Mouse (Mus musculus) skeletal muscle tissue, adult 2 months (tissue): ENCODE data around the gene Rbp7.
"Not testable (repeated sequence)": the region's sequence is repeated elsewhere in the genome, so short reads cannot be mapped to it uniquely, and the experiment has no call there.

ENCODE experiments used
- DNase-seq: peaks from one replicate; pipeline ENCODE4 v3.0.0-alpha.2; 2012; ENCODE audit warnings: low read depth, low spot score

The Rbp7 gene

DNA sequence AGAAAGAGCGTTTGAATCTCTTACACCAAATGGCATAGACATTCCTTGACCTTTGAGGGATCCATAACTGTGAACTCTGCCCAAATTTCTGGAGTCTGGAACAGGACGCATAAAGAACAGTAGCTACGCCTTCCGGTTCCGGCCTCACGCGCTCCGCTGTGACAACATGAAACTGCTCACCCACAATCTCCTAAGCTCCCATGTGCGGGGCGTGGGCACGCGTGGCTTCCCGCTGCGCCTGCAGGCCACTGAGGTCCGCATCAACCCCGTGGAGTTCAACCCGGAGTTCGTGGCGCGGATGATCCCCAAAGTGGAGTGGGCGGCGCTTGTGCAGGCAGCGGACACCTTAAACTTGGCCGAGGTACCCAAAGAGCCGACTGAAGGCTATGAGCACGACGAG is 2.4 kb upstream of the Rbp7 start:
- not testable (repeated sequence) for DNase-seq

DNA sequence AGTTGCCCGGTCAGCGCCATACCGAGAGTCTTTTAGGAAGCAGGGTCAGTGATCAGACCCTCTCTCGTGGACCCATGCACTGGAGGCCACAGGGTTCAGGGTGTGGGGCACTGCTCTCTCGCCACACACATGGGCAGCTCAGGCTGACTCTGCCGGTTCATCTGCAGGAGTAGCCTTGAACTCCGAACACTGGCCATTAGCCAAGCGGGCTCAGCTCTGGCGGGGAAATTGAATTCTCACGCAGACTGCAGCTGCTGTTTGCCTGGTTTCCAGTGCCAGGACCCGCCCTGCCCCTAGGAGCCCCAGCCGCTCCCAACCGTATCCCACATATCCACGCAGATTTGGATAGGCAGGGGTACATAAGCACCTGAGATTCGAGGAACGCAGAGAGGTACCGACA is 515 bp downstream of the Rbp7 start:
- DNase-seq, result no peak

DNA sequence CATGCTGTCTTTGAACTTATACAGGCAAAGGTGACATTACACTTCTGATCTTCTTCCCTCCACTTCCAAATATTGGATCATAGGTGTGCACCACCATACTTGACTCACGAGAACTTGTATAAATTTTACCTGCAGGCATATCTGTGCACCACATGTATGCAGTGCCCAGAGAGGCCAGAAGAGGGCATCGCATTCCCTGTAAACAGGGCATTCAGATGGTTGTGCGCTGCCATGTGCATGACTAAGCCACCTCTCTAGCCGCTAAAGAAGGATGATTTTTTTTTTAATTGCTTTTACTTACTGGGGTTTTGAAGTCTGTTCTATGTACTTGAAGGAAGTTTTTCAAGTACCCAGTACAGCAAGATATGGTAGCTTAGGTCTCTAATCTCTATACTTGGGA is 1.1 kb downstream of the Rbp7 start:
- no peak for DNase-seq

DNA sequence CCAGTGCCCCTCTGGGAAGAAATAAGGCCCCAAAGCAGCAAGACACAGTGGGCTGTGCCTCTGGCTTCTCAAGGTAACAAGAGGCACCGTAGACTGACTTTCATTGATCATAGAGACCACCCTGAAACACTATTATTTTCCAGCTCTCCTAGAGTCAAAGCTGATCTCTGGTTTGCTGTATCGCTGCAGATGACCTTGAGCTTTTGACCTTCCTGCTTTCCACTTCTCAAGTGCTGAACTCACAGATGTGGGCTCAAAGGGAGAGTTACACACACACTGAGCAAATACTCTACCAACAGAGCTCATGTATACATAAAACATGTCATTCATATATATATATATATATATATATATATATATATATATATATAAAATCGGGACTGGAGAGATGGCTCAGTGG is 4.1 kb downstream of the Rbp7 start:
- no peak for DNase-seq

DNA sequence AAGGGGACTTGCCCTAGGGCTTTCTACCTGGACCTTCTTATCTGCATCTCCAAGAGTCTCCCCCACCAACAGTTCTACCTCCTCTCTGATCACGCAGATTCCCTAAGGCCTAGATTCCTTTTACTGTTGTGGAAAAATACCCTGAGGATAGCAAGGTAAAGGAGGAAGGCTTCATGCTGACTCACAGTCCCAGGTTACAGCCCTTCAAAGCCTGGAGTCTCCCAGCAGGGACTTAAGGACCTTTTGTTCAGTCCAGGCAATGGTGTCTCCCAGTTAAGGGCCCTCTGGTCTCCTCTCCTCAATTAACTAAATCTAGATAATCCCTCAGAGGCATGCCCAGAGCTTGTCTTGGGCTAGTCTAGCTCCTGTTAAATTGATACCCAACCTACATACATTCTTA is 8.5 kb downstream of the Rbp7 start:
- DNase-seq, result no peak

DNA sequence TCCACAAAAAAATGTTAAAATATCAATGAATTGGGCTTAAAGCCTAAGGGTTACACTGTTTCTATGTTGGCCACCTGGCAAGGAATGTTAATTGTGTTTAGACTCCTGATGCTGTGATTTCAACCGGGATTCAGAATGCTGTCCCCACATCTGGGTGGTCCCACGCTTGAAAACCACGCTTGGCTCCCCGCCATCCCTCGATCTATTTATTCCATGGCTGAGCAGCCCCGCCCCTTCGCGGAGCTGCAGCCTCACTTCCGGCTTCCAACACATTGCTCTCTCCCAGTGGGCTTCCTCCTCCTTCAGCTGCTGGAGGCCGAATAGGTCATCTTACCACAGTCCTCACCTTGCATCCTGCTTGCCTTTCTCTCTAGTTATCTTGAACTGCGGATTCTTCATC is 8.9 kb downstream of the Rbp7 start:
- DNase-seq, result no peak

DNA sequence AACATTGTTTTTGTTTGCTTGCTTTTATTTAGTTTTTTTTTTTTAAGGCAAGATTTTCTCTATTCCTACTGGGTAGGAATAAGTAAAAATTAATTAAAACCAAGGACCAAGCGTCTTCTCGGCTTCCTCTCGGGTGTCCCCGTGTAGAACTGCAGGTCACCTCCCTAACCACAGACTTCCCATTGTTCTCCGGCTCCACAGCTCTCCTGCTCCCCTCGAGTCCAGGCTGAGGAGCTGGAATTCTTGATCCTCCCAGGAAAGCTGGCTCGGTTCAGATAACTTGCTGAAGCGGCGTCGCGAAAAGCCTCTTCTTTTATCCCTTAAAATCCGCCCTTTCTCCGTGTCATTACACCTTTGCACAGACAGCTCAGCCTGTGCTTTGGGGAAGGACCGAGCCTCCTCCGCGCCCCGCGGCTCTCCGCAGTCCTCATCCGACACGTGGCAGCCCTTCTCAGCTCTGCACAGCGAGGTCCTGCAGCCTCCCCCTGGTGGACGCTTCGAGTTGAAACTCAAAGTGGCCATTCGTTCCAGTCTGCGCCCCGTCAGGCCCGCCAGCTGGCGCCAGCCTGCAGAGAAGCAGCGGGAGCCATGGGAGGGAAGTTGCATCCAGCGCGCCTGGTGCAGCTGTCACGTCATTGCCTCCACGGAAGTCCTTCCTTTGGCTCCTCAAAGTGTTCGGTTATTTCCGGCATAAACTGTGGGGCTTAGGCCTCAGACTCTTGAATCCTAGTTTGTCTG is 9.6 kb downstream of the Rbp7 start:
- peak; percentile 94 for DNase-seq

DNA sequence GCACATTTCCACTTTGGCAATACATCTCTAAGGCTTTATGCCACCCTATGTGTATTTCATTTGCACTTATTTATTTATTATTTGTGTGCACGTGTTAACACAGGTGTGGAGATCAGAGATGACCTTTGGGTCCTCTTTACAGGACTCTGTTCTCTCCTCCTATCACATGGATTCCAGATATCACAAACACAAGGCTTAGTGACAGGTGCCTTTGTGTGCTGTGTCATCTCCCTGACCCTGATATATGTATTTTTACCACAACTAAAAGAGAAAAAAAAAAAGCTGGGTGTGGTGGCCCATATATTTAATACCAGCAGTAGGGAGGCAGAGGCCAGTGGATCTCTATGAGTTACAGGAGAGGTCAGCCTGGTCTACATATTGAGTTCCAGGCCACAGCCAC is 10.3 kb downstream of the Rbp7 start:
- DNase-seq, result no peak

DNA sequence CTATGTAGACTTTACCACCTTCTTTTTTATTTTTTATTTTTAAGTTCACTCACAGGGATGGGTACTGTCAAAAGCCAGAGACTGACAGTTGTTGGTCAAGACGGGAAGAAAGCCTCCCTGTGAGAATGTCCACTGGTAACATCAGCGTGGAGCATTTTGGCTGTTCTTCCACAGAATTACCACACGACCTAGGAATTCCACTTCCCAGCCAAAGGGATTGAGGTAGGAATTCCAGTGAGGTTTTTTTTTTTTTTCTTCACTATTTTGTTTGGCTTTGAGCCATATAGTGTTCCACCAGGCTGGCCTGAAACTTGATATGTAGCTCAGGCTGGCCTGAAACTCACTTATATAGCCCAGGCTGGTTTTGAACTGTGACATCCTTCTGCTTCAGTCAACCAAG is 12.3 kb downstream of the Rbp7 start:
- DNase-seq, result peak; percentile 50

DNA sequence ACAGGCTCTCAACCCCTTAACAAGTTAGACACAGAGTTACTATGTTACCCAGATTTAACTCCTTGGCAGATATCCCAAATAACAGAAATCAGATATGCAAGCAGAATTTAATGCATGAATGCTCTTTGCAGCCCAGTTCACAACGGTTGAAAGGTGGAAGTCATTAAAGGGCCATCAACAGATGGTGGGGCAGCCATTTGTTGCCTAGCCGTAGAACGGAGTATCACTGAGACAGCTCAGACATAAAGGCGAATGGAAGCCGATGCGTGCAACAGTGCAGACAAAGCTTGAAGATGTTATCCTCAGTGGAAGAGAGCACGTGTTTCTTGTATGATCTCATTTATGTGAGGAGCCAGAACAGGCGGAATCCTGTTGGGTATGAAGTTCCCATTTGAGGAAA is 14.2 kb downstream of the Rbp7 start:
- DNase-seq, result no peak

DNA sequence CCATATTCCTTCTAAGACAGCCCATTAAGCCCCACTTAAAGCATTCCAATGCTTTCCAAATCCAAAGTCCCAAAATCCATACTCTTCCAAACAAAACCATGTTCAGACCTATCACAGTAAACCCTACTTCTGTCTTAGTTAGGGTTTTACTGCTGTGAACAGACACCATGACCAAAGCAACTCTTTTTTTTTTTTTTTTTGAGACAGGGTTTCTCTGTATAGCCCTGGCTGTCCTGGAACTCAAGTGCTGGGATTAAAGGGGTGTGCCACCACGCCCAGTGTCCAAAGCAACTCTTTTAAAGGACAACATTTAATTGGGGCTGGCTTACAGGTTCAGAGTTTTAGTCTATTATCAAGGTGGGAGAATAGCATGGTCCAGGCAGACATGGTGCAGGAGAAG is 22.9 kb downstream of the Rbp7 start:
- DNase-seq, result not testable (repeated sequence)

DNA sequence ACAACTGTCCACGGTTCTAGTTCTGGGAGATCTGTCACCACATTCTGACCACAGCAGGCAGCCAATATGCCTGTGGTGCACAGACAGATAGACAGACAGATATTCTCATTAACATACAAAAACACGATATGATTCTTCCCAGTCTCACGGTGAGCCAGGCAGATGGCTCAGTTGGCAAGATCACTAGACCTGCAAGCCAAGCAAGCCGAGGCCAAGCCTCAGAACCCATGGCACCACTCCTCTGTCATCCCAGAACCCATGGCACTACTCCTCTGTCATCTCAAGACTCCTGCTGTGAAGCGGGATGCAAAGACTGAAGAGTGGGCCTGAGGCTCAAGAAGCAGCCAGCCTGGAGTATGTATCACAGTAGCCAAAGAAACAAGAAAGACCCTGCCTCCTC is 25.2 kb downstream of the Rbp7 start:
- DNase-seq, result no peak

DNA sequence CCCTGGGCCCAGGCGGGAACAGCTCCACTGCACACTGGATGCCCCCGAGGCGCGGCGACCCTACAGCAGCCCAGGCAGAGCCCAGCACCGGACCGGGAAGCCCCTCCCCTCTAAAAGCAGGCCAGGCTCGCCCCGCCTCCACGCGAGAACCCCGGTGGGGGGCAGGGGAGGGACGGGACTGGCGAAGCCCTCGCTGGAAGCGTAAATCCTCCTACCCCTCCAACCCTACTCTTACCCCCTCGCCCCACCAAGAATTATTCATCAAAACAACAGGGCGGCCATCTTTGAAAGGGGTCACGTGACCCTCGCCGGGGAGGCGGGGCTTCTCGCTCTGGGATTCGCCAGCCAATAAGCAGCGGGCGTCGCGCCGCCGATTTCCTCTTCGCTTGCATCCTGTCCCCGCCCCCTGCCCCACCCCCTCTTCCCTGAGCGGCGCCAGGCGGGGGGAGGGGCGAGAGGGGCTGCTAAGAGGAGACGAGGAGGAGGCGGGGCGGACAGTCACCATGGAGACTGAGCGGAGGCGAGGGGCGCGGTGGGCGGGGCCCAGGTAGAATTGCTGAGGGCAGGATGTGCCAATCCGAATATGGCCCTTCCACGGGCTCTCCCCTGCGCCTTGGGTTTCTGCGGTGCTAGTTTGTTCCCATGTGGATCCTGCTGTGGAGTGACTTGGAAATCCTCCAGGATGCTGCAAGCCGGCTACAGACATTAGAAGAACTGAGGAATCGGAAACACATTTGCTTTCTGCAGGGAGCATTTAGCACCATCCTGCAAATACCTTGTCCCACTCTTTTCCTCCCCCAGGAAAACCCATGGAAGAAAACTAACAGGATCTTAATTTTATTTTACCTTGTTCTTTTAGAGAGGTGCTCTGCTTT is 28.2 kb downstream of the Rbp7 start, which contains the start of gene Ube4b:
Ube4b (minus strand) TSS at position 425 of the 875 bp plus-strand sequence.
- DNase-seq, result peak; percentile 93

DNA sequence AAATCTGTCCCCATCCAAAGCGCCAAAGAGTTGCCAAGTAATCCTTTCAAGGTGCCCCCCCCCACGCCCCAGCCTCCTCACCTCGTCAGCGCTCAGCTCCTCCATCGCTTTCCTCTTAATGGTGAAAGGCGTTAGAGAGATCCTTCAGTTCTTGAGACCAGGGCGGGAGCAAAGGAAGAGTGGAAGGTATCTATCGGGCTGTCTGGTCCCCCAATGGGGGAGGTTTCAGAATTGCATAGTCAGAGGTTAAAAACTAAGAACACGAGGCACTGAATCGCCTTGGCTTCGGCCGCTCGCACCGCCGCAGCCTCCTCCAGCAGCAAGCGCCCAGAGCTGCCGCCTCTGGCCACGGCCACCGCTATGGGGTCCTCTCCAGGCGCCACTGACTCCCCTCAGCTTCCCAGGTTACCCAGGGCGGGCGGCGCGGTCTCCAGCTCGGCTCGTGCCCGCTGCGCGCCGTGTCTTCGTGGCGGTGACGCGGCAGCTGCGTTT is 28.9 kb downstream of the Rbp7 start:
- DNase-seq, result no peak

DNA sequence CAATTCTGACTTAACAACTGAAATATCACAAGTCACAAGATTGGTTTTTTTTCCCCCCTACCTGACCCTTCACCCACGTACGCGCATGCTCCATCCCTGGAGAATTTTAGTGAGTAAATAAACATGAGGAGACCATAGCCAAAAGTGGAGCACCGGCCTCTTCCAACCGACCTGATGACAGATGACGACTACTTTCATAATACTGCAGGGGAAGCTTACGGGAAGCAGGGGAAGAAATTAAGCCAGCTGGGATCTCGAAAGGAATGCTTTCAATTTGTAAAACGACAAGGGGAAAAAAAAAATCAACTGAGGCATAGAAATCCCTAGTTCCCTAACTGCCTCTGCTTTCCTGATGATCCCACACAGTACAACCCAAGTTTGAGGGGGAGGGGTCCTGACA is 30.0 kb downstream of the Rbp7 start:
- no peak for DNase-seq

DNA sequence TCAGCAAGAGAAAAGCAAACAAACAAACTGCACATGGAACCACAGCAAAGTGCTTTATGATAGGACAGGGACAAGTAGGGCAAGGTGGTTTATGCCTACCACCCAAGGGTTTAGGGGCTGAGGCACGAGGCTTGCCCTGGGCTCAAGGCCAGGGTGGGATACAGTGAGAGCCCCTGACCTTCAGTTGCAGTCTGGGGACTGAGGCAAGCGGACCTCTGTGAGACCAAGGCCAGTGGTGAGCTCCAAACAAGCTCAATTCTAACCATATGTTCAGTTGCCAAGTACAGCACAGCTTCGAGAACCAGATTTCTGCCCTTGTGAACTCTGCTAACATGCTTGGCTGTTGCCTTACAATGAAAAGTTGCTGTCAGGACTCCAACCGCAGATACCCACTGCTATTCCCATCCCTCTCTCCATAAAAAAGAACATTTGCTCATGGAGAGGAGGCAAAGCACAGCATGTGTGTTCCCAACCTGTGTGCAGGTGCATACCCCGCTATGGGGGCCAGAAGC is 36.9 kb downstream of the Rbp7 start:
- DNase-seq, result no peak

DNA sequence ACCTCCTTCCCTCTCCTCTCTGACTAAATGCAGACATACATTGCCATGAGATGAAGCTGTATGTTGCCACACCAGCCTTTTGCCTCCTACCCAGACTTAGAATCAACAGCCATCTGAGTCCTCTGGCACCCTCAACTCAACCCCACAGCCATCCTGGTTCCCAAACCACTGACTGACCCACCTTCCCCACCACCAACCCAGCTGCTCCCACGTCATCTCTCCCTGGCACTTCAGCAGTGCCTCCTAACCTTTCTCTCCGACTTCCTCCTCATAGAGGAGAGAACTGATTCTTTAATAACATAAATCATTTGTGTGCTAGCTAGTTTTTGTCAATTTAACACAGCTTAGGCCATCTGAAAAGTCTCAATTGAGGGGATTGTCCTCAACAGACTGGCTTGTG is 37.8 kb downstream of the Rbp7 start:
- DNase-seq, result no peak

DNA sequence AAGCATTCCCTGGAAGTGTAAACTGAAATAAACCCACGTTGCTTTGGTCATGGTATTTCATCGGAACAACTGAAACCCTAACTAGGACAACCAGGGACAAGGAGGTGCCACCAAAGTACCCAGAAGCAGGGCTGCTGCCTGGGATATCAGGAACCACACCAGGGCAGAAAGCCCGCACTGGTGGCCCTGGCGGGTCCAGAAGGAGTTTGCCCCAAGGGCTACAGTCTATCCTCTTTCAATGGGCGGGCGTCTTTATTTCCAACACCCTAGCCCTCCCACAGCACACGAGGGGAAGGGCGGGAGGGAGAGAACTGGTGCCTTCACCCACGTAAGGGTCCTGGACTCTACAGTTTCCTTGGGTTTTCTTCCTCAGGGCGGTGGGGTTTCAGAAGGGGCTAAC is 38.4 kb downstream of the Rbp7 start:
- no peak for DNase-seq

DNA sequence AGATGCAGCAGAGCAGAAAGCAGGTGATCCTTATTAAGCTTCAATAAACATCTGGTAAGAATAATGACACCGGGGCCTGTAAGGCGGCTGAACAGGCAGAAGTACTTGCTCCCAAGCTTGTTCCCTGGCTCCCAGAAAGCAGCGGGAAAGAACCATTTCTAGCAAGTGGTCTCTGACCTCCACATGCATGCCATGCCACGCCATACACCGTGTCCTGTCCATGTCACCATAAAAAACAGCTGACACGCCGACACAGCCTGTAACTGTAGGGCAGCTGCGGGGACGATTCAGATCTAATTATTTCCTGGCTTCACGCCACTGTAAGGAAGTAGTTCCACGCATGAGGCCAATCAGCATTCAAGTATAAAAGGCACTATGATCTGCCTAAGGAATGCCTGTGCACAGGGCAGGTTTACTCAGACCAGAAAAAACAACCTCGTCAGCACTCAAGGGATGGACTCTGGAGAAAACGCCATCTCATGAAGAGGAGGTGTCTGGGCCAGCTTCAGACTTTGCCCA is 39.1 kb downstream of the Rbp7 start:
- DNase-seq, result peak; percentile 54

DNA sequence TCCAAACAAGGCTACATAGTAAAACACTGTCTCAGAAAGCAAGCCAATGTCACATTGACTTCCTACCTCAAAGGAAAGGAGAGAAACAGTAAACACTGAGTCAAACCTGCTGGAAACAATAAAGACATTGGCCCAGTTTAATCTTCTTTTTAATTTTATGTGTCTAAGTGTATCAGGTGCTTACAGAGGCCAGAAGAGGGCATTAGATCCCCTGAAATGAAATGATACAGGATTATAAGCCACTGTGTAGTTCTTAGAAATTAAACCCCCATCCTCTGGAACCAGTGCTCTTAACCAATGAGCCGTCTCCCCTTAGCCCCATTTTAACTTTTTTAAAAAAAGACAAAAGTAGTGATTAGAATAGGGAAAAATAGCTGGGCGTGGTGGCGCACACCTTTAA is 40.5 kb downstream of the Rbp7 start:
- no peak for DNase-seq

DNA sequence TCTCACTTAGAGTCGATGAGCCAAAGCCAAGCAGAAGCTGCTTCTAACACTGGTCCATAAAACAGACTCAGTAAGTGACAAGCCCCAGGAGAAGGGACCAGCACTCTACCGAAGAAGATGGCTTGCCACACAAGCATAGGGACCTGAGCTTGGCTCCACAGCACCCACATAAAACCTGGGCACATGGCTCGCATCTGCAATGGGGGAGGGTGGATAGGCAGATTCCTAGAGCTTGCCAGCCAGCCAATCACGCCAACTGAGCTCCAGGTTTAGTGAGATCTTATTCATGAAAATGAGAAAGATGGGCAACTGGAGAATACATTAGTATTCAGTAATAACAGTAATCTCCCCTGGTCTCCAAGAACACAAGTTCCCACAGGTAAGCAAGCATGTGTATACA is 45.0 kb downstream of the Rbp7 start:
- no peak for DNase-seq

DNA sequence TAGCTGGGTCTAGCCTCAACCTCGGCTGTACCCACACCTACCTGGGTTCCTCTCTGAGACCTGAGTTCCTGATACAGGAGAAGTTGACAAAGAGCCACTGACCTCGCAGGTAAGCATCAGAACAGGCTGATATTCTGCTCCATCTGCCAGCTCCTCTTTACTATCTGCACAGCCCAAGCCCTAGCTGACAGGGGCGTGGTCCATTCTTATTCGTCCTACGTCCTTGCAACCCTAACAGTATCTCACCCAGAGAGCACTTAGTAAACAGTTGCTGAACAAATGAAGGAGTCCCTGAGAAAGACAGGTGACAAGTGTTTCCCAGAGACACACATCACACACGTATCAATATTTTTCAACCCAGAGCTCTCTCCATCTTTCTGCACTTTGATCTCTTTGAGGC is 46.4 kb downstream of the Rbp7 start:
- DNase-seq, result no peak
